Mouse (Mus musculus) CH12.LX (cell line): Measurements from ENCODE around the gene Pls1. TPM values are rescaled to one million over a fixed set of nuclear protein-coding genes. Genes with fewer than 3 reads are reported as not detected.

Source experiments
- DNase-seq: peaks from one replicate; pipeline ENCODE4 v3.0.0-alpha.2; 2013; ENCODE audit errors: extremely low read depth
- H3K27ac ChIP-seq: 2 replicates; pipeline ENCODE4 v1.5.1; 2012; ENCODE audit warnings: low read depth, mild to moderate bottlenecking, control low read depth, moderate library complexity; ENCODE audit not compliant: insufficient read depth
- H3K27me3 ChIP-seq: replicated peaks from 2 replicates; pipeline ENCODE3; 2012; ENCODE audit warnings: inconsistent platforms
- H3K36me3 ChIP-seq, 2 experiments: replicated peaks in 1 of 2; 2 replicates each; pipeline versions ENCODE3 to v1.6.1; 2012; ENCODE audit warnings: inconsistent platforms in 1 of 2, low read length in 1 of 2, mild to moderate bottlenecking in 1 of 2, mixed read lengths in 1 of 2, moderate library complexity in 1 of 2; ENCODE audit not compliant: control insufficient read depth in 1 of 2, insufficient read depth in 1 of 2
- H3K4me1 ChIP-seq, 2 experiments: 2 replicates each; pipeline ENCODE4 v1.6.1; 2012; ENCODE audit warnings: inconsistent platforms in 1 of 2, moderate library complexity in 1 of 2; ENCODE audit not compliant: insufficient read depth in 2 of 2, control insufficient read depth in 1 of 2
- H3K4me2 ChIP-seq: 2 replicates; pipeline ENCODE4 v1.6.1; 2012; ENCODE audit warnings: low read depth, mild to moderate bottlenecking, control low read depth; ENCODE audit not compliant: poor library complexity, insufficient read depth, severe bottlenecking
- H3K4me3 ChIP-seq, 3 experiments: fragments of 150-350 bp in 1 of 3; sonication (generic) in 1 of 3; replicated peaks in 1 of 3; 2 replicates each; pipeline versions ENCODE3 to v1.5.1; 2011 to 2012; ENCODE audit warnings: low read depth in 2 of 3, low read length in 2 of 3, mild to moderate bottlenecking in 2 of 3, moderate library complexity in 2 of 3, control low read depth in 1 of 3, improper control_type of control experiment in 1 of 3, inconsistent platforms in 1 of 3, mixed read lengths in 1 of 3; ENCODE audit not compliant: poor library complexity in 1 of 3
- H3K79me2 ChIP-seq: replicated peaks from 2 replicates; pipeline ENCODE4 v1.6.1; 2012; ENCODE audit warnings: mild to moderate bottlenecking, moderate library complexity; ENCODE audit not compliant: control insufficient read depth, poor library complexity, insufficient read depth, severe bottlenecking; ENCODE audit errors: extremely low read depth
- H3K9ac ChIP-seq: 2 replicates; pipeline ENCODE4 v1.6.1; 2012; ENCODE audit warnings: low read depth, mild to moderate bottlenecking, control low read depth, moderate library complexity; ENCODE audit not compliant: insufficient read depth
- H3K9me3 ChIP-seq: replicated peaks from 2 replicates; pipeline ENCODE3; 2012; ENCODE audit warnings: low read length, inconsistent platforms, mixed read lengths
- BHLHE40 ChIP-seq: IDR thresholded peaks from 2 replicates; pipeline ENCODE4 v1.6.1; 2011; ENCODE audit warnings: mild to moderate bottlenecking, low read depth, low read length, improper control_type of control experiment
- CHD1 ChIP-seq: IDR thresholded peaks from 2 replicates; pipeline ENCODE4 v1.6.1; 2012; ENCODE audit warnings: low read depth, low read length, improper control_type of control experiment, inconsistent platforms
- CTCF ChIP-seq, 2 experiments: IDR thresholded peaks in 1 of 2; conservative IDR thresholded peaks in 1 of 2; 2 replicates each; pipeline ENCODE4 v1.5.1; 2011 to 2012; ENCODE audit warnings: low read depth in 2 of 2, low read length in 2 of 2, improper control_type of control experiment in 1 of 2, inconsistent platforms in 1 of 2, mild to moderate bottlenecking in 1 of 2, moderate library complexity in 1 of 2
- E2F4 ChIP-seq: IDR thresholded peaks from 2 replicates; pipeline ENCODE4 v1.6.1; 2011; ENCODE audit warnings: low read depth, low read length, improper control_type of control experiment; ENCODE audit not compliant: insufficient replicate concordance
- EP300 ChIP-seq: IDR thresholded peaks from 2 replicates; pipeline ENCODE4 v1.6.1; 2011; ENCODE audit warnings: low read length, improper control_type of control experiment
- ETS1 ChIP-seq: conservative IDR thresholded peaks from 2 replicates; pipeline ENCODE4 v1.6.1; 2012; ENCODE audit warnings: low read depth, mild to moderate bottlenecking, inconsistent platforms, low read length, improper control_type of control experiment, moderate library complexity
- GABPA ChIP-seq: IDR thresholded peaks from 2 replicates; pipeline ENCODE4 v1.6.1; 2012; ENCODE audit warnings: low read depth, low read length, improper control_type of control experiment, inconsistent platforms; ENCODE audit not compliant: insufficient replicate concordance
- HCFC1 ChIP-seq: IDR thresholded peaks from 2 replicates; pipeline ENCODE4 v1.6.1; 2012; ENCODE audit warnings: low read depth, mild to moderate bottlenecking, inconsistent platforms, low read length, improper control_type of control experiment
- MAFK ChIP-seq: IDR thresholded peaks from 2 replicates; pipeline ENCODE4 v1.6.1; 2011; ENCODE audit warnings: low read length, improper control_type of control experiment; ENCODE audit not compliant: insufficient replicate concordance
- MAZ ChIP-seq: IDR thresholded peaks from 2 replicates; pipeline ENCODE4 v1.6.1; 2012; ENCODE audit warnings: low read depth, mild to moderate bottlenecking, inconsistent platforms, low read length, improper control_type of control experiment, moderate library complexity
- MEF2A ChIP-seq: IDR thresholded peaks from 2 replicates; pipeline ENCODE4 v1.6.1; 2014; ENCODE audit warnings: low read depth, mild to moderate bottlenecking, inconsistent platforms, low read length, improper control_type of control experiment, borderline replicate concordance
- MXI1 ChIP-seq: IDR thresholded peaks from 2 replicates; pipeline ENCODE4 v1.6.1; 2011; ENCODE audit warnings: mild to moderate bottlenecking, low read depth, low read length, improper control_type of control experiment
- NRF1 ChIP-seq: IDR thresholded peaks from 2 replicates; pipeline ENCODE4 v1.6.1; 2014; ENCODE audit warnings: low read depth, mild to moderate bottlenecking, inconsistent platforms, low read length, improper control_type of control experiment, moderate library complexity
- POLR2A ChIP-seq: IDR thresholded peaks from 2 replicates; pipeline ENCODE4 v1.6.1; 2011; ENCODE audit warnings: low read depth, mild to moderate bottlenecking, improper control_type of control experiment, low read length
- RCOR1 ChIP-seq: conservative IDR thresholded peaks from 2 replicates; pipeline ENCODE4 v1.6.1; 2012; ENCODE audit warnings: low read depth, mild to moderate bottlenecking, inconsistent platforms, low read length, improper control_type of control experiment
- SMC3 ChIP-seq: IDR thresholded peaks from 2 replicates; pipeline ENCODE4 v1.6.1; 2011; ENCODE audit warnings: low read depth, low read length, improper control_type of control experiment
- TBP ChIP-seq: conservative IDR thresholded peaks from 2 replicates; pipeline ENCODE4 v1.6.1; 2011; ENCODE audit warnings: low read depth, low read length, improper control_type of control experiment
- TCF12 ChIP-seq: IDR thresholded peaks from 2 replicates; pipeline ENCODE4 v1.6.1; 2014; ENCODE audit warnings: low read depth, mild to moderate bottlenecking, inconsistent platforms, low read length, improper control_type of control experiment
- UBTF ChIP-seq: IDR thresholded peaks from 2 replicates; pipeline ENCODE4 v1.6.1; 2012; ENCODE audit warnings: low read depth, mild to moderate bottlenecking, inconsistent platforms, low read length, improper control_type of control experiment, moderate library complexity
- USF1 ChIP-seq: IDR thresholded peaks from 2 replicates; pipeline ENCODE4 v1.6.1; 2014; ENCODE audit warnings: low read depth, mild to moderate bottlenecking, inconsistent platforms, low read length, improper control_type of control experiment
- ZC3H11A ChIP-seq: IDR thresholded peaks from 2 replicates; pipeline ENCODE4 v1.6.1; 2012; ENCODE audit warnings: low read depth, mild to moderate bottlenecking, inconsistent platforms, low read length, improper control_type of control experiment
- dilution Hi-C: fragments of 300-500 bp; cut with MboI; formaldehyde crosslinking; loops from 2 replicates; pipeline ENCODE4 v1.14.3; 2020; ENCODE audit warnings: low sequenced_read_pairs; ENCODE audit not compliant: extremely low pct_unique_long_range_greater_than_20kb, extremely low pct_ligation_motif_present
- in situ Hi-C: fragments of 300-500 bp; cut with MboI; formaldehyde crosslinking; loops from 3 replicates; pipeline ENCODE4 v1.14.3; 2019; ENCODE audit warnings: low sequenced_read_pairs, low pct_ligation_motif_present, low pct_unique_long_range_greater_than_20kb, mixed read lengths
- polyA plus RNA-seq: library from polyadenylated mRNA; unstranded; fragments of >175 nt; gene quantifications from 2 replicates; pipeline ENCODE4 v1.2.1, GENCODE M21; 2012; ENCODE audit warnings: low read depth; ENCODE audit not compliant: insufficient read length
- total RNA-seq, 2 experiments: library from RNA; depleted of rRNA; stranded (reverse); fragments of 300-350 nt in 1 of 2; fragments of >200 nt in 1 of 2; gene quantifications; 2 replicates each; pipeline ENCODE4 v1.2.3; 2012 to 2014

Gene Pls1
- total and polyA plus RNA-seq, 3 experiments, result 0.08 to 0.56 (median 0.40) TPM

GRCm38 (mm10) chr9:95827565-95827964 lies 17.5 kb downstream of the Pls1 start:
- H3K9me3 ChIP-seq, result no peaks in the 10 kb centered on the region
- TF ChIP-seq BHLHE40 (0 out of 2 replicates have a peak, but pooled peaks have one; percentile 6), TBP (no peak), MAZ (no peak), RCOR1 (no peak)
- H3K27ac ChIP-seq, result no peak overlapping the region
- H3K4me3 ChIP-seq, result no peak overlapping the region
- peaks cover 0 to 8% of the 10 kb centered on the region in 2 experiments; a peak in 2 of 4 replicates for H3K4me1 ChIP-seq
- no peaks in the 10 kb centered on the region for H3K27me3 ChIP-seq
- no peaks in the 10 kb centered on the region for H3K36me3 ChIP-seq
- H3K9ac ChIP-seq, result no peak overlapping the region
- DNase-seq, result no peak
- H3K4me2 ChIP-seq, result no peak overlapping the region
- in situ Hi-C loops (loop anchor here (25.0 kb wide), 1 partner anchor 140 kb away; no protein-coding TSS in a partner anchor), dilution Hi-C loops (no loop called here)
- no peaks in the 10 kb centered on the region for H3K79me2 ChIP-seq

GRCm38 (mm10) chr9:95822531-95822930 lies 22.6 kb downstream of the Pls1 start:
- Histone ChIP-seq H3K4me2 (0 out of 2 replicates have a peak overlapping the region, but pooled peaks have one; percentile 10), H3K79me2 (no peaks in the 10 kb centered on the region), H3K9me3 (no peaks in the 10 kb centered on the region), H3K9ac (no peak overlapping the region), H3K36me3 (no peaks in the 10 kb centered on the region), H3K27ac (no peak overlapping the region), H3K4me1 (peaks cover 0 to 3% of the 10 kb centered on the region in 2 experiments; a peak in 1 of 4 replicates), H3K27me3 (no peaks in the 10 kb centered on the region), H3K4me3 (no peak overlapping the region)
- dilution Hi-C loops (no loop called here), in situ Hi-C loops (no loop called here)
- TF ChIP-seq ETS1 (no peak), EP300 (no peak), BHLHE40 (no peak), HCFC1 (no peak), SMC3 (no peak), E2F4 (no peak), CTCF (conservative IDR thresholded peaks at IDR 0.05 in 1 of 2, IDR thresholded peaks at IDR 0.05 in 1 of 2; ENCODE audit: low read depth in 2 of 2, low read length in 2 of 2) (no peak), UBTF (no peak), MXI1 (no peak), RCOR1 (no peak), GABPA (no peak), ZC3H11A (no peak), POLR2A (no peak), TCF12 (no peak), CHD1 (no peak), NRF1 (no peak), MEF2A (no peak), MAFK (no peak), USF1 (no peak)
- no peak for DNase-seq
